Mouse (Mus musculus): ENCODE results near the gene Vmn2r3.
"Not testable (repeated sequence)": the region's sequence is repeated elsewhere in the genome, so short reads cannot be mapped to it uniquely, and the experiment has no call there.

- TF ChIP-seq POLR2A (IDR thresholded peaks at IDR 0.05; ENCODE audit: control insufficient read depth, low read depth, low read length); CTCF (IDR thresholded peaks at IDR 0.05; ENCODE audit: control insufficient read depth, insufficient read depth, insufficient replicate concordance, low read depth, low read length): not testable (repeated sequence)
Observed at GRCm38 (mm10) chr3:64235459-64235858, 54.0 kb downstream of the Vmn2r3 start.

Data from testis, adult 2 months (tissue).